Mouse (Mus musculus) spleen, adult 2 months (tissue): ENCODE data around the gene Gpr75. TPM values are rescaled to one million over a fixed set of nuclear protein-coding genes. Genes with fewer than 3 reads are reported as not detected.

Source experiments
- DNase-seq, 2 experiments: peaks; one replicate each; pipeline versions ENCODE4 v3.0.0 to v3.0.0-alpha.2; 2012 to 2021; ENCODE audit warnings: low spot score in 2 of 2, low read depth in 1 of 2
- H3K27ac ChIP-seq: fragments of 200-500 bp; 2 replicates; pipeline ENCODE4 v1.5.1; 2012; ENCODE audit warnings: low read length, inconsistent platforms; ENCODE audit not compliant: insufficient read depth
- H3K27me3 ChIP-seq: fragments of 200-500 bp; 2 replicates; pipeline ENCODE4 v1.6.1; 2012; ENCODE audit warnings: mild to moderate bottlenecking, moderate library complexity, low read length, inconsistent platforms; ENCODE audit not compliant: control insufficient read depth, insufficient read depth
- H3K36me3 ChIP-seq: fragments of 200-500 bp; 2 replicates; pipeline ENCODE4 v1.6.1; 2012; ENCODE audit warnings: mild to moderate bottlenecking, low read length, inconsistent platforms; ENCODE audit not compliant: control insufficient read depth, insufficient read depth
- H3K4me1 ChIP-seq: fragments of 200-500 bp; 2 replicates; pipeline ENCODE4 v1.6.1; 2011; ENCODE audit warnings: inconsistent platforms; ENCODE audit not compliant: control insufficient read depth, insufficient read depth, insufficient read length
- H3K4me3 ChIP-seq: fragments of 200-500 bp; 2 replicates; pipeline ENCODE4 v1.5.1; 2011; ENCODE audit warnings: mild to moderate bottlenecking, inconsistent platforms; ENCODE audit not compliant: insufficient read depth, insufficient read length; ENCODE audit errors: extremely low read depth
- CTCF ChIP-seq: fragments of 200-500 bp; IDR thresholded peaks from 2 replicates; pipeline ENCODE4 v1.5.1; 2011; ENCODE audit warnings: mild to moderate bottlenecking, inconsistent platforms; ENCODE audit not compliant: insufficient read depth, insufficient read length, insufficient replicate concordance; ENCODE audit errors: extremely low read depth
- POLR2A ChIP-seq: fragments of 200-500 bp; IDR thresholded peaks from 2 replicates; pipeline ENCODE4 v1.6.1; 2011; ENCODE audit warnings: low read depth, low read length, inconsistent platforms
- WGBS: fragments of 180-500 bp; shearing (Covaris S2); methylation state at CpG from one replicate; pipeline ENCODE4 v1.1.7; 2018; 5-methylcytosine and 5-hydroxymethylcytosine counted together
- polyA plus RNA-seq: library from polyadenylated mRNA; depleted of rRNA; stranded (reverse); fragments of >200 nt; gene quantifications from 2 replicates; pipeline ENCODE4 v1.2.3, GENCODE M21; 2012; rRNA removed

Gpr75 gene
- 0.06 TPM in 2 replicates for polyA plus RNA-seq

- no peaks in the 10 kb centered on the region; the same call in 1 of the 2 replicates for H3K36me3 ChIP-seq
- 15% methylated on average over 41 of the region's 41 CpGs for WGBS
- peaks cover 5% of the 10 kb centered on the region; the same call in 1 of the 2 replicates for H3K27me3 ChIP-seq
- TF ChIP-seq POLR2A, result no peak
- no peak for TF ChIP-seq CTCF
- no peaks in the 10 kb centered on the region for H3K4me1 ChIP-seq
- H3K27ac ChIP-seq, result no peak within 1 kb of the TSS
- no peak for DNase-seq
- H3K4me3 ChIP-seq, result peak within 1 kb of the TSS; percentile 16; the same call in 1 of the 2 replicates
Observed at GRCm38 (mm10) chr11:30885171-30885871, at the start of gene Gpr75, which contains the start of gene Asb3. Gpr75 (plus strand) TSS chr11:30885358. Asb3 (plus strand) TSS chr11:30885416.

- H3K4me3 ChIP-seq, result no peak overlapping the region
- no peaks in the 10 kb centered on the region for H3K4me1 ChIP-seq
- DNase-seq, result no peak
- no peaks in the 10 kb centered on the region for H3K27me3 ChIP-seq
- TF ChIP-seq CTCF, result no peak
- TF ChIP-seq POLR2A, result no peak
- H3K27ac ChIP-seq, result no peak overlapping the region
- 85% methylated on average over 2 of the region's 2 CpGs for WGBS
- peaks cover 10% of the 10 kb centered on the region; the same call in 1 of the 2 replicates for H3K36me3 ChIP-seq
Observed at GRCm38 (mm10) chr11:30838793-30839192, 46.4 kb upstream of the Gpr75 start.

- TF ChIP-seq POLR2A (no peak), CTCF (no peak)
- no peak for DNase-seq
- H3K27ac ChIP-seq, result no peak overlapping the region
- no peaks in the 10 kb centered on the region for H3K4me1 ChIP-seq
- 95% methylated on average over 1 of the region's 1 CpGs for WGBS
- peaks cover 13% of the 10 kb centered on the region for H3K36me3 ChIP-seq
- H3K27me3 ChIP-seq, result no peaks in the 10 kb centered on the region
- H3K4me3 ChIP-seq, result no peak overlapping the region
Observed at GRCm38 (mm10) chr11:30844355-30844754, 40.8 kb upstream of the Gpr75 start.

- Histone ChIP-seq H3K27me3 (no peaks in the 10 kb centered on the region), H3K4me3 (no peak overlapping the region), H3K36me3 (peaks cover 7% of the 10 kb centered on the region), H3K27ac (no peak overlapping the region), H3K4me1 (no peaks in the 10 kb centered on the region)
- no peak for DNase-seq
- no peak for TF ChIP-seq CTCF
- TF ChIP-seq POLR2A, result no peak
Observed at GRCm38 (mm10) chr11:30872425-30872824, 12.7 kb upstream of the Gpr75 start.

GRCm38 (mm10) chr11:30888153-30888552, 3.0 kb downstream of the Gpr75 start:
- no peaks in the 10 kb centered on the region for H3K4me1 ChIP-seq
- H3K27me3 ChIP-seq, result peaks cover 5% of the 10 kb centered on the region; the same call in 1 of the 2 replicates
- H3K36me3 ChIP-seq, result no peaks in the 10 kb centered on the region
- H3K27ac ChIP-seq, result no peak overlapping the region
- DNase-seq, result no peak
- WGBS, result 90% methylated on average over 2 of the region's 2 CpGs
- no peak for TF ChIP-seq POLR2A
- TF ChIP-seq CTCF, result no peak
- no peak overlapping the region for H3K4me3 ChIP-seq

GRCm38 (mm10) chr11:30896201-30896600, 11.0 kb downstream of the Gpr75 start:
- H3K27me3 ChIP-seq, result no peaks in the 10 kb centered on the region
- 100% methylated on average over 1 of the region's 1 CpGs for WGBS
- no peaks in the 10 kb centered on the region for H3K4me1 ChIP-seq

GRCm38 (mm10) chr11:30899312-30899711, 14.2 kb downstream of the Gpr75 start:
- H3K4me1 ChIP-seq, result no peaks in the 10 kb centered on the region
- H3K4me3 ChIP-seq, result no peak overlapping the region
- DNase-seq, result no peak
- H3K27me3 ChIP-seq, result no peaks in the 10 kb centered on the region
- TF ChIP-seq POLR2A (no peak), CTCF (no peak)
- no peaks in the 10 kb centered on the region for H3K36me3 ChIP-seq
- no peak overlapping the region for H3K27ac ChIP-seq

More at GRCm38 (mm10) chr11:30896201-30896600, 11.0 kb downstream of the Gpr75 start:
- no peak for DNase-seq
- TF ChIP-seq POLR2A (no peak), CTCF (no peak)
- no peak overlapping the region for H3K4me3 ChIP-seq
- H3K27ac ChIP-seq, result no peak overlapping the region
- no peaks in the 10 kb centered on the region for H3K36me3 ChIP-seq
